Mouse (Mus musculus) kidney, adult 11 months (tissue): ENCODE data around the gene Mpzl2.

Experiments used
- DNase-seq: peaks from one replicate; pipeline ENCODE4 v3.0.0; 2022

Gene Mpzl2

DNA sequence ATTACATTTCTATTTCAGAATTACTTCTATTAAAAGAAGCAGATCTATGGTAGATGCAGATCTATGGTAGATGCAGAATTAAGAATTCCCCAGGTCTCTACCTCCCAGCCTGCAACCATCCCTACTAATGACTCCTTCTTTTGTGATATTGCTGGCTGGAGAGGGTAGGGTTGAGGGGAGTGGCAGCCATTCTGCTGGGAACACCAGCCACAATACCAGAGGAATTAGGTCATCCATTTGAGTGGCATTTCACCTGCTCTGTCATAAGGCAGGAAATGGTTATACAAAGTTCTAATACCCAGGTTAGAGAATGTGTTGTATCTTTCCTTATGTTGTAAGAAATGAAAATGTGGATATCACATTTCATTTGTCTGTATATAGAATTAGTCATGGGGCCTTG lies 48.4 kb downstream of the Mpzl2 start:
- no peak for DNase-seq

DNA sequence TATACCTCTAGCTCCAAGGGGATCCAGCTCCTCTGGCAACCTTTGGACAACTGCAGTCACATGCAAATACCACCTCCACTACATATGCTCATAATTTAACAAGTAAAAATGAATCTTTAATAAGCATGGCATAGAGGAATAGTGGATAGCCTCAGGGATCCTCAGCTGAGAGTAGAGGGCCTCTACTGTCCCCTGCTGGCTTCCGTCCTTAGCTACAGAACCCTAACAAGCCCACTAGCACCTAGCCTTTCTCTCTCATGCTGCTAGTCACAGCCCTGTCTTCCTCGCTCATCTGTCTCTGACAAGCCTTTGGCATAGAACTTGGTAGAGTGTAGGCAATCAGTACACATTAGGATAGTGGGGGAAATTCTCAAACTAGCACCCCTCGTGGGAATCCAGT lies 51.2 kb downstream of the Mpzl2 start:
- no peak for DNase-seq

DNA sequence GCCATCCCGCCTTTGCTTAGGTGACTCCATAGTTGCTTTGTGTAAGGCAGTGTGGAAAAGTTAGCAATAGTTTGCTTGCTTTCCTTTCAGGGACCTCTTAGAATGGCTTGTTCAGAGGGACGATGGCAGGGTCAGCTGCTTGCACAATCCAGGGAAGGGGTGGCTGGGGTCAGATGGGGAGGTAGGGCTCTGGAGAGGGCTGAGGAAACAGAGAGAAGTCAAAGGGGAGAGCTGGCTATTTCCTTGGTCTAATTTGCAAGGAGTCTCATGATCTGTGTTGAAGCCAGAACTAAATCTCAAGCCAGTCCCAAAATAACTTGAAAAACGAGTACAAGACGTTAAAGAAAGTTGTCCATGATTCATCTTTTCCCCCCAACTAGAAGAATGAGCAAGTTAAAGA lies 53.0 kb downstream of the Mpzl2 start:
- DNase-seq: peak; percentile 30

- no peak for DNase-seq
Measured at GRCm38 (mm10) chr9:45095149-45095937, 55.7 kb downstream of the Mpzl2 start.

DNA sequence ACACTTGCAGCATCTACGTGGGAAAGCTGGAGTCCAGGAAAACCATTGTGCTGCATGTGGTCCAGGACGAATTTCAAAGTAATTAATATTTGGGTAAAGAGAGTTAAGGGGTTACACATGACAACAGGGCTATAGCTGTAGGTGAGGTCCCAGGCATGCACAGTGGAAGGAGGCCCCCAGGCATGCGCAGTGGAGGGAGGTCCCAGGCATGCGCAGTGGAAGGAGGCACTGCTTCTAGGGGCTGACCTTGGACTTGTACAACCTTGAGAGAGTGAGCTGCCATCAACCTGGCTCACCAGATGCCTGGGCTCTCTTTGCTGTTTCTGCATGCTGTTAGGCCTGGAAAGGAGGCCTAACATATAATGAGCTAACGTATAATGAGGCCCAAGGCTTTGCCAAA lies 58.3 kb downstream of the Mpzl2 start:
- DNase-seq: no peak

- DNase-seq: no peak
Measured at GRCm38 (mm10) chr9:45098426-45098825, 58.8 kb downstream of the Mpzl2 start.

DNA sequence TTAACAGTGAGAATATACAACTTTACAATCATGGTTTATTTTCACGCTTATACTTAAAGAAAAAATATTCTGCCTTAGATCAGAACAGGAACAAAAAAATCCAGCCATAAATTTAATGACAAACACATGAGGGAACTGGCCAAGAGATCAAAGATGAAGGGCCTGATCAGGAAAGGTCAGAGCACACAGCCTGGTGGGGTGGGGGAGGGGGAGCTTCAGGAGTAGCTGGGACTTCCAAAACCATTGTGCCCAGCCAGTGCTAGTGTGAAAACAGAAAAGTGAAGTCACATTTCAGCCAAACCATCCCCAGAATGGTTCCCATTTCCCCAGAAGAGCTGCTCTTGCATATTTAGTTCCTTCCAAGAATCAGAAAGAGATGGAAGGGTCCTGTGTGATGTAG lies 62.9 kb downstream of the Mpzl2 start:
- DNase-seq: no peak

DNA sequence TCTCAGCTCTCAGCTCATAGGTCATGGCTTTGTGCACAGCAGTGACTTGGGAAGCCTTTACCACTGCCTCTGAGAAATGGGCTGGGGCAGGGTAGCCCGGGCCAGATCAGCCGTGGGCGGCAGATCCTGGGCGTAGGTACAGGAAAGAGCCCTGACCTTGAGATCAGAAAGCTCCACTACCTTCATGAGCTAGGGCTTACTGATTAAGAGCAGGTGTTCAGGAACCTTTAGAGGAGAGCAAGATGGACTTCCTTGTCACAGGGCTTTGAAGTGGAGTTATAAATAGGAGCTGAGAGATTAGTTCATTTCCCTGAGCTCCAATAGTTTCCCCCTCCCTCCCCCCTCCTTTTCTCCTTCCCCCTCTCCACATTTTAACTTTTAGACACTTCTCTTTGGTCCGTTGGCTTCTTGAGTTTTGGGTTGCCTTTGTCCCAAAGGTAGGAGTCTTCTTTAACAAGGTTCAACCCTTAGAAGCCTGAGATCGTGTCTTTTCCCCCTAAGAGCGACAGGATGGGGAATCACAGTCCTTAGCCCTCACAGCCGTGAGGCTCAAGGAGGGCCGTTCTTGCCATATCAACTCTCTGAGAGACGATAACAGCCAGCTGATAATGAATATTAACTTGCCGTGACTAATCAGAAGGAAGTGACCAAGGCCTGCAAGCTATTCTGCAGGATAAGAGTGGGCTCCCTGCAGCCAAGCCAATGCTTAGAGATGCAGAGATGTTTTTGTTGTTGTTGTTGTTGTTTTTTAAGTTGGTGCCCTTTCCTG lies 63.8 kb downstream of the Mpzl2 start:
- DNase-seq: no peak
